ENCODE assay signal across 7 mouse cellular contexts in the genomic region with DNA sequence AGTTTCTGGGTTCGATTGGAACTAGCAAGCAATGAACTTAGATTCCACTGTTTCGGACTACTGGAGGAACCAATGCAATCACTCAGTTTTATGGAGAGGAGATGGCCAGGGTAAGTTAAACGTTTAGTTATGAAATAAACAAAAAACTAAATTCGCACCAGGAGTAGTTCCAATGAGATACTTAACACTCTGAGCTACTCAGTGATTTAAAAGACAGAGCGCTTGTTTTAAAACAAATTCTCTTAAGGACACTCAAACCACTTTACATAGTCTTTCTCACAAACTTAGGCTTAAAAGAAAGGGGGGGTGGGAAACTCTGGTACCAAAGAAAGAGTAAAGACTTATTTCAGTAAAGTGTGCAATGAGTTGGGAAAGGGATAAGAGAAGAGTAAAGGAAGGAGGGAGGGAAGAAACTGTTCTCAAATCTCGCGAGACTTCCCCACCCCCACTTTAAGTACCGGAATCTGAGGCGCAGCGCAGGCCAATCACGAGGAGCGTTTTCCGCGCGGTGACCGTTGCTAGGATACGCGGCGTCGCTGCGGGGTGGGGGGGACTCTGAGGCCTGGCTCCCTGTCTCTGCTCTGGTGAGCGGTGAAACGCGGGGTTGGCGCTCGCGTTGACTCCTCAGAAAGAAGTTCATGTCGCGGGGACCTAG. TPM values are rescaled to one million over a fixed set of nuclear protein-coding genes. Genes with fewer than 3 reads are reported as not detected.
DNase-seq lines count a peak whose midpoint lies in the region; ATAC-seq lines count a peak whose summit lies in the region.

TSS of gene Ift74 (plus strand) at position 520 of the 655 bp plus-strand sequence.

- H3K4me2 ChIP-seq in intestine, embryonic 16.5 days (ENCODE audit: low read depth, low read length), result peak within 1 kb of the TSS; percentile 71
- peak within 1 kb of the TSS; percentile 69 for H3K4me2 ChIP-seq in midbrain, embryonic 11.5 days

- no peaks in the 10 kb centered on the region for H3K9me3 ChIP-seq in intestine, embryonic 16.5 days (ENCODE audit: control insufficient read depth, low read length)
- H3K9me3 ChIP-seq in midbrain, embryonic 11.5 days (ENCODE audit: control insufficient read depth, low read length), result no peaks in the 10 kb centered on the region

- intact Hi-C loops in left cerebral cortex, postnatal 36 days (cut with DNase I), result no loop called here

- peak within 1 kb of the TSS; percentile 70 for H3K4me3 ChIP-seq in intestine, embryonic 16.5 days (ENCODE audit: low read length)
- peak within 1 kb of the TSS; percentile 60 for H3K4me3 ChIP-seq in midbrain, embryonic 11.5 days (ENCODE audit: low read depth, low read length)

- H3K9ac ChIP-seq in intestine, embryonic 16.5 days (ENCODE audit: low read depth, low read length), result peak within 1 kb of the TSS; percentile 74
- H3K9ac ChIP-seq in midbrain, embryonic 11.5 days (ENCODE audit: low read length), result peak within 1 kb of the TSS; percentile 81

- H3K27me3 ChIP-seq in intestine, embryonic 16.5 days (replicated peaks; ENCODE audit: control insufficient read depth, insufficient read depth, low read length), result no peaks in the 10 kb centered on the region
- H3K27me3 ChIP-seq in midbrain, embryonic 11.5 days (ENCODE audit: control insufficient read depth, insufficient read depth, low read length), result no peaks in the 10 kb centered on the region

- peak; percentile 92 for DNase-seq in adrenal gland, adult 8-10 months
- peak; percentile 96 for DNase-seq in embryo, embryonic 9.5 days (ENCODE audit: extremely low spot score)
- peak; percentile 84 to 95 for DNase-seq in gastrocnemius, postnatal 4 days (ENCODE audit: low spot score in 2 of 2)
- peak; percentile 92 for DNase-seq in left cerebral cortex, postnatal 36 days (ENCODE audit: low spot score in 2 of 2)
- peak; percentile 99 for DNase-seq in midbrain, embryonic 11.5 days (ENCODE audit: low spot score, missing footprints)
- peak; percentile 97 for DNase-seq in skeletal muscle tissue, adult 2 months (ENCODE audit: low read depth, low spot score)

- peak; percentile 100 for ATAC-seq in intestine, embryonic 16.5 days
- ATAC-seq in midbrain, embryonic 11.5 days (ENCODE audit: low FRiP score), result peak; percentile 100

- peak within 1 kb of the TSS; percentile 58 for H3K27ac ChIP-seq in intestine, embryonic 16.5 days (ENCODE audit: low read length)
- peak within 1 kb of the TSS; percentile 68 for H3K27ac ChIP-seq in midbrain, embryonic 11.5 days (ENCODE audit: low read depth, low read length)

- H3K36me3 ChIP-seq in intestine, embryonic 16.5 days (ENCODE audit: control insufficient read depth, insufficient read depth, low read length), result no peaks in the 10 kb centered on the region
- no peaks in the 10 kb centered on the region for H3K36me3 ChIP-seq in midbrain, embryonic 11.5 days (ENCODE audit: control insufficient read depth, insufficient read depth, low read length)

- 0 out of 2 replicates have a peak, but pooled peaks cover 2% of the 10 kb centered on the region for H3K4me1 ChIP-seq in intestine, embryonic 16.5 days (ENCODE audit: control insufficient read depth, insufficient read depth, low read length)
- peaks cover 2% of the 10 kb centered on the region for H3K4me1 ChIP-seq in midbrain, embryonic 11.5 days (ENCODE audit: control insufficient read depth, insufficient read depth, low read length)

- 2% methylated on average over 29 of the region's 29 CpGs for WGBS in intestine, embryonic 16.5 days
- 2% methylated on average over 29 of the region's 29 CpGs for WGBS in midbrain, embryonic 11.5 days

RNA-seq across cellular contexts. Expression of gene Ift74, which starts in this region (rescaled TPM):
- total RNA-seq in adrenal gland, adult 8-10 months (2022), result 10 to 100 TPM; 17.9 to 23.3 (median 18.7) TPM
- 10 to 100 TPM; 11.7 to 15.4 TPM for total RNA-seq in gastrocnemius, postnatal 4 days (2021)
- 13.3 and 13.5 TPM in 2 replicates for polyA plus RNA-seq in intestine, embryonic 16.5 days (2015; fragmentation: Nextera tagmentation; extraction: Ambion mirVana)
- 10 to 100 TPM; 19.6 to 24.4 TPM for total RNA-seq in left cerebral cortex, postnatal 36 days (2021)
- 77.7 and 89.6 TPM in 2 replicates for polyA plus RNA-seq in midbrain, embryonic 11.5 days (2014; fragmentation: Nextera tagmentation; extraction: Ambion mirVana)

Comparison
In these comparisons a context has a peak if more than half of its experiments do, and no peak if none do; other contexts are left out.
1. Peak in every context shown above with its lines: DNase-seq, ATAC-seq, H3K4me3 ChIP-seq and H3K27ac ChIP-seq.